Mouse (Mus musculus) cerebellum, adult 9-11 months (tissue): ENCODE data around the gene Psmc3.

Source experiments
- DNase-seq: peaks from one replicate; pipeline ENCODE4 v3.0.0; 2022

The Psmc3 gene

DNA sequence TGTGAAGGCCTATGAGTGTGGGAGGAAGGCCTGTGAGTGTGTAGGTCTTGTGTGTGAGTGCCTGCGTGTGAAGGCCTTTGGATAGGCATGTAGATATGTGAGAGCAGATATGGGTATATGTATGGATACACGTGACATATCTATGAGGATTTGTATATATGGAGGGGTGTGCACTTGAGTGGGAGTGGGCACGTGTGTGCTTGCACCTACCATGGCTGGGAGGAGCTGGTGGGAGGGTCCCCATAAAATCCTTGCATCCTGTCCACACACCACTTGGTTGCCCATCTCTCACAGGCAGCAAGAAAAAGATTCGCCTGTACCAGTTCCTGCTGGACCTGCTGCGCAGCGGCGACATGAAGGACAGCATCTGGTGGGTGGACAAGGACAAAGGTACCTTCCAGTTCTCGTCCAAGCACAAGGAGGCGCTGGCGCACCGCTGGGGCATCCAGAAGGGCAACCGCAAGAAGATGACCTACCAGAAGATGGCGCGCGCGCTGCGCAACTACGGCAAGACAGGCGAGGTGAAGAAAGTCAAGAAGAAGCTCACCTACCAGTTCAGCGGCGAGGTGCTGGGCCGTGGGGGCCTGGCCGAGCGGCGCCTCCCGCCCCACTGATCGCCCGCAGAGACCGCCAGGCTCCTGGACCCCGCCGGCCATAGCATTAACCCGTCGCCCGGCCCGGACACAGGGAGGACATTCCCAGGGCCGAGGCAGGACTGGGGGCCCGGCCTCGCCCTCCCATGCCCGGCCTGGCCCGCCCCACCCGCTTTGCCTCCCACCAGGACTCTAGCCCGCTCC is 61.2 kb downstream of the Psmc3 start:
- DNase-seq = peak; percentile 96

DNA sequence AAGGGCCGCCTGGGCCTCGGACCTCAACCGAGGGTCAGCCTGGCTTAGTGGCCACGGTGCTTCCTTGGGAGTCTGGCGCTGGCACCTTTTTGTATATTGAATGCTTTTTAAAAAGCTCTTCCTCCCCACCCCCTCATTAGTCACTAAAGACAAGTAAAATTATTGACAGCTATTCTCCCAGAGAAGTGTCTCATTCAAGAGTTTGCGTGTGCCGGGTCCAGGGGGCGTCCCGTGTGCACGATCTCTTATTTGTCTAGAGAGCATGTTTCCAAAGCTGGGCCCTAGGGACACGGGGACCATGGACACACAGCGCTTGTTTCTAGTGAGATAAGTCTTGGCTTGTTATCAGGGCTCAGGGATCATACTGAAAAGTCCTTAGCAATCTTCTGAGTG is 61.8 kb downstream of the Psmc3 start:
- DNase-seq = no peak
